Mouse (Mus musculus): ENCODE results near the gene Paqr5.

Gene Paqr5

DNA sequence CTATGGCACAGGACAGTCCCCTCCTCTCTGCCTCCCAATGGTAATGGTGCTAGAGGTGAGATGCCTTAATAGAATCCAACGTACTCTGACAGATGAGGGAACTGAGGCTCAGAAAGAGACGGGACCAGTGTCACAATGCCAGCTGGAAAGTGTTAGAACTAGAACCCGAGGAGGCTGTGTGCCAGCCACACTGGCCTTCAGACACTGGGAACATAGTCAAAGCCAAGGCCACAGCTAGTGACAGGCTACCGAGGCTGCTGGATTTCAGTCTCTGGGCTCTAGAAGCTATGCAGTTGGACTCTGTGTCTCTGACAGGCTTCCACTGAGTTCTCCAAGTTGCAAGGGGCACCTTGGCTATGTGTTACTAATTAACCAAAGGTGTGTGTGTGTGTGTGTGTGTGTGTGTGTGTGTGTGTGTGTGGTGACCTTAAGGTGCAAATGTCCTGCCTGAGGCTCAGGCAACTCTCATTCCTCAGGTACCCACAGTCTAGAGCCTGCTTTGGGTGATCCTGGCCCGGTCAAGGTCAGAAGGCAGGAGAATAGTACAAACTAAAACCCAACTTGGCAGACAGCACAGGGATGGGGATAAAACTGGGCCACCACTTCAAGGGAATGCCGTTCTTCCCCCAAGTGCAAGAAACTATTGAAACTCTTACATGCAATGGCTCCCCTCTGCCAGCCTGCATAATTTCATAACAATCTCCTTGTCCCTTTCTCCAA is 3.5 kb downstream of the Paqr5 start:
- H3K36me3 ChIP-seq (ENCODE audit: control insufficient read depth, insufficient read depth, low read length, poor library complexity, severe bottlenecking) = no peaks in the 10 kb centered on the region
- DNase-seq (ENCODE audit: low read depth, low spot score) = no peak
- H3K27me3 ChIP-seq (ENCODE audit: control insufficient read depth, insufficient read depth, low read length, poor library complexity, severe bottlenecking) = no peaks in the 10 kb centered on the region; the same call in 1 of the 2 replicates

DNA sequence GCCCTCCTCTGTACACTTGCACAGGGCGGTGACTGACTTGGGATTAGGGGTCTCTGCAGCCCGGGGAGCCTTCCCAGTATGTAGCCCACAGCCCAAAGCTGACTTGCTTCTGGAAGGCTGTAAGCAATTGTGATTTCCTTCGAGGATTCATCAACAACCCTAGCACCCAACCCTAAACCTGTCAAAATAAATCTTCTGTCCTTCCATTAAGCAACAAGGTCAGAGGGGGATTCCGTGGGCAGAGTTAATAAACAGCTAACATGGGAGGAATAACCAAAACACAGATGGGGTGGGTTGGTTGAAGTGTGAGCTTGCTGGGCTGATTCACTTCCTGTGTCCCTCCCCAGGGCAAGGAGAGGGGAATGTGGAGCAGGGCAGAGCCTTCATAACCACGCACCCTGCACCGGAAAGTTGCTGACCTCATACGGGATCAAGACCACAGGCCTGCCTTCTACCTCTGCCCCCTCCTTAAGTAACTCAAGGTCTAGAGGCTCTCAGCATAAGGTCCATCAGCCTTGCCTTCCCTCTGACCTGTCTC is 5.0 kb downstream of the Paqr5 start:
- DNase-seq (ENCODE audit: low read depth, low spot score) = no peak
- Histone ChIP-seq H3K36me3 (ENCODE audit: control insufficient read depth, insufficient read depth, low read length, poor library complexity, severe bottlenecking) (no peaks in the 10 kb centered on the region), H3K27me3 (ENCODE audit: control insufficient read depth, insufficient read depth, low read length, poor library complexity, severe bottlenecking) (no peaks in the 10 kb centered on the region; the same call in 1 of the 2 replicates)

DNA sequence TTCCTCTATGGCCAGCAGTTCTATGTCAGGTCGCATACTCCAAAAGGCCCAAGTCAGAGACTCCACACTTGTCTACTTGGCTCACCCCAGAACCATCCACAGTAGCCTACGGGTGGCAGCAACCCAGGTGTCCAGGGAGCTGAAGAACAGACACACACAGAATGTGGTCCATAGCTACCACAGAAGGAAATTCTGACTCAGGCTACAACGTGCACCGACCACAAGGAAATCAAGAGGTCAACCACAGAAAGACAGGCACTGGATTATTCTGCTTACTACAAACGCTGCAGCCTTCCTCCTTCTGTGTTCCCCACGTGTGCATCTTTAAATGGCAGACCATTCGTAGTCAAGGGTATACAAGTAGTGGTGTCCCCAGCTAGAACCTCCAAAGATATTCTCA is 6.4 kb downstream of the Paqr5 start:
- Histone ChIP-seq H3K27me3 (ENCODE audit: control insufficient read depth, insufficient read depth, low read length, poor library complexity, severe bottlenecking) (no peaks in the 10 kb centered on the region), H3K36me3 (ENCODE audit: control insufficient read depth, insufficient read depth, low read length, poor library complexity, severe bottlenecking) (no peaks in the 10 kb centered on the region)
- DNase-seq (ENCODE audit: low read depth, low spot score) = no peak

DNA sequence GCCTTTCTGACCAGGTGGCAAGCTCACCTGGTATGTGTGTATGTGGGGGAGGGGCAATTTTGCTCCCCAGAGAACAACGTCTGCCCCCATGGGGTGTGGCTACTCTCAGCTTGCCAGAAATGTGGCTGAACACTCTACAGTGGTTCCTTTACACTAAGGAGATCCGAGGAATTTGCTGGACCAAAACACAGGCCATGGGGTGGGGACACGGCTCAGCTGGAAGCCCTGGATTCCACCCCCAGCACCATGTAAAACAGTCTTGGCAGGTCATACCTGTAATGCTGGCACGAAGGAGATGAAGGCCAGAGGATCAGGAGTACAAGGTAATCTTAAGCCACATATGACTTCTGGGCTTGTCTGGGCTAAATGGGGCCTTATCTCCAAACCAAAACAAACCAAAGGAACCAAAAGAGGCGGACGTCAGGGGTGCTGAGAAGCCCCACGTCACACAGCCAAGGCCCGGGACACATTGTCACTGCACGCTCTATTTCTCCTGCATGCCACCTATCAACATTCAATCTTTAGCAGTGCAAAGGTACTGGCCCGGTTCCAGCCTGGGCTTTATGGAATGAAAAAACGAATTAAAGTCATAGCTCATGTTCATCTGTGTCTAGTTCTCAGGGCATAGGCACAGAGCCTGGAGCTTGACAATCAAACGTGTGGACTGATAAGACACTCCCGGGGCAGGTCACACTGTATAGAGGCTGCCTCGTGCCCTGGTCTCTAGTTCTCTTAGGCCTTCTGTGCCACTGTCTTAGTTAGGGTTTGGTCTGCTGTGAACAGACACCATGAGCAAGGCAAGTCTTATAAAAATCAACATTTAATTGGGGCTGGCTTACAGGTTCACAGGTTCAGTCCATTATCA is 8.2 kb downstream of the Paqr5 start:
- Histone ChIP-seq H3K27me3 (ENCODE audit: control insufficient read depth, insufficient read depth, low read length, poor library complexity, severe bottlenecking) (no peaks in the 10 kb centered on the region), H3K36me3 (ENCODE audit: control insufficient read depth, insufficient read depth, low read length, poor library complexity, severe bottlenecking) (no peaks in the 10 kb centered on the region)
- DNase-seq (ENCODE audit: low read depth, low spot score) = no peak

DNA sequence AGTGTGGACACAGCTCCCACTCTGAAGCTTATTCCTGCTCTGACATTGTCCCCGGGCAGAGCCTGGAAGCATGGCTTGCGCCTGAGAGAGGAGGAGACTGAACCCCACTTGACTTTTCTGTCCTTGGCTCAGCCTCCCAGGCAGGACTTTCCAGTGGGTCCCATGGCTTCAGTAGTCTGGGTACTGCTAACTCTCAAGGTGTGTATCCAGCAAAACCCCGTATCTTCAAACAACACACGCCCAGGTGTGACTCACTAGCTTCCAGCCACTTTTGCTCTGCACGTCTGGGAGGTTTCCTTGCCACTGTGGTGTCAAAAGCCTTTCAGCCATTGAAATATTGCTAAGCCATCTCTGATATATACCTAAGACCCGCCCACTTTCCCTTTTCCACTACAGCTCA is 9.3 kb downstream of the Paqr5 start:
- Histone ChIP-seq H3K36me3 (ENCODE audit: control insufficient read depth, insufficient read depth, low read length, poor library complexity, severe bottlenecking) (no peaks in the 10 kb centered on the region), H3K27me3 (ENCODE audit: control insufficient read depth, insufficient read depth, low read length, poor library complexity, severe bottlenecking) (no peaks in the 10 kb centered on the region)
- no peak for DNase-seq (ENCODE audit: low read depth, low spot score)

DNA sequence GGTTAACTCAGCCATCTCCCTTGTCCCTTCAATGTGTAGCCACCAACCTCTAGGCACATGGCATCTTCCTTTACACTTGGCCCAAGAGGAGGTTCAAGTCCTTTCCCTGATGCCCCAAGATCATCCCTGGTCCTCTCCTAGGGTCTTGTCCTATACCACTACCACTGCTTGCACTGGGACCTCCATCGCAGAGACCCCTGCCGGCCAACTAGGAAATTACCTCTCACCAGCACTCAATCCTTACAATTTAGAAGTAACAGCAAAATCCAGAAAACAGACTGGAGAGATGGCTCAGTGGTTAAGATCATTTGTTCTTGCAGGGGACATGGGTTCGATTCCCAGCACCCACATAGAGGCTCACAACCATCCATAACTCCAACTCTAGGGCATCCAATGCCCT is 11.2 kb downstream of the Paqr5 start:
- Histone ChIP-seq H3K36me3 (ENCODE audit: control insufficient read depth, insufficient read depth, low read length, poor library complexity, severe bottlenecking) (no peaks in the 10 kb centered on the region), H3K27me3 (ENCODE audit: control insufficient read depth, insufficient read depth, low read length, poor library complexity, severe bottlenecking) (no peaks in the 10 kb centered on the region)
- peak; percentile 11 for DNase-seq (ENCODE audit: low read depth, low spot score)

DNA sequence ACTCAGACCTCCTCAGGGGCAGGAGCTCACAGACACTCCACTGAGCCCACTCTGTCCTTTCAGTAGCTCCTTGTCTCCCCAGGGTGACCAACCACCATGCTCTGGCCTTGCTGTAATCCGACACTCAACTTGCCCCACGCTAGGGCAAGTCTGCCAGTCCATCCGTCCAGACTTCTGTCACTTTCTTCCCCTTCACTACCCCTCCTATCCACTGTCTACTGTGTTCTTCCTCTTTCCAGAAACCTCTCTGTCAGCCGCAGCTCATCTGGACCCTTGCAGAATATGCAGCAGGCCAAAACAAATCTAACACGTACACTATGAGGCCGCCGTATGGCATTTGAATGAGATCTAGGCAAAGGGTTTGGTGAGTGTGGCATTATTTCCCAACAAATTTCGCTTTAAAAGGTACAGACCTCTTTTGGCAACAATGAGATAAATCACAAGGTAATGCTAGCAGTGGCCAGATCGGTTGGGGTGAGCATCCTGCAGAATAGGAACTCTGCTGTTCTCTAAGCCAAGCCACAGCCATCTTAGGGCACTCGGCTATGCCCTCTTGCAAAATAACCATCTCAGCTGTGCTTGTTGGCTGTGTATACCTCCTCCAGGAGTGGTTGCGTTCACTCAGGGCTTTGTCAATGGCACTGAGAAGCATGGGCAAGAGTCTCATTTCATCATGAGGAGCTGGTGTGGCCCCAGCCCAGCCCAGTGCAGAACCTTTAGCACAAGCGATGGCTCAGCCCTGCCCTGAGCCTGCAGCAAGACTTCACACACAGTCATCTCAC is 13.1 kb downstream of the Paqr5 start:
- DNase-seq (ENCODE audit: low read depth, low spot score) = no peak
- H3K27me3 ChIP-seq (ENCODE audit: control insufficient read depth, insufficient read depth, low read length, poor library complexity, severe bottlenecking) = no peaks in the 10 kb centered on the region
- no peaks in the 10 kb centered on the region for H3K36me3 ChIP-seq (ENCODE audit: control insufficient read depth, insufficient read depth, low read length, poor library complexity, severe bottlenecking)

DNA sequence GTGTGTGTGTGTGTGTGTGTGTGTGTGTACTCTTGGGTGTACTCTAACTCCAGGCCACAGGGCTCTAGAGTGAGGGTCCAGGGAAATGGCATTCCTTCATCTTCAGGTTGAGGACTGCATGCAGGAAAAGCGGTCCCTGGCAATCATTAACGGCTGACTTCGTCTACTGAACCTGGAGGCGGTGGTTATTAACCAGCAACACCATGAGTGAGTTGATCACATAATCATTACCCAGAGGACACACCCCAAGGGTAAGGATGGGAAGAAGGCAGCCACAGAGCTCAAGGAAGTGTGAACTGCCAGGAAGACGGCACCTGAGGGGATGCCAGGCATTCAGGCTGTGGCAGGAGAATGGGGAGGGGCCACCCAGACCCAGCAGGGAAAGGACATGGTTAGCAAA is 18.3 kb downstream of the Paqr5 start:
- no peaks in the 10 kb centered on the region for H3K27me3 ChIP-seq (ENCODE audit: control insufficient read depth, insufficient read depth, low read length, poor library complexity, severe bottlenecking)

DNA sequence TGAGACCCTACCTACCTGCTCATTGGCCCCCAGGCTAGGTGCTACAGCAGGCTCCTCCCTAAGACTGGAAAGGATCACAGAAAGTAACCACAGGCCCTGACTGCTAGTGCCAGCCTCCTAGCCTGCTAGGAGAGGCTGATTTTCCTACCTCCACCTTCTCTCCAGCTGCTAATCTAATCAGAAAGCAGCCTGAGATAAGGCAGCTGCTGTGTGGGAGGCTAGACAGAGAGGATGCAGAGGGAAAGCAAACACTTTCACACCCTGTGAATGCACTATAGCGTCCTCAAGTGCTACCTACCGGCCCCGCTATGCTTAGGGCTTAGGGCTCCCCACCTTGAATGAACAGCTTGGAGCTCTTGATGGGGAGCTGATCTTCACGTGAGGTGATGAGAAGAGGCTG is 19.6 kb downstream of the Paqr5 start:
- DNase-seq (ENCODE audit: low read depth, low spot score) = no peak
- no peaks in the 10 kb centered on the region for H3K27me3 ChIP-seq (ENCODE audit: control insufficient read depth, insufficient read depth, low read length, poor library complexity, severe bottlenecking)
- H3K36me3 ChIP-seq (ENCODE audit: control insufficient read depth, insufficient read depth, low read length, poor library complexity, severe bottlenecking) = no peaks in the 10 kb centered on the region

More for the DNA sequence above, 18.3 kb downstream of the Paqr5 start:
- no peaks in the 10 kb centered on the region for H3K36me3 ChIP-seq (ENCODE audit: control insufficient read depth, insufficient read depth, low read length, poor library complexity, severe bottlenecking)
- DNase-seq (ENCODE audit: low read depth, low spot score) = no peak

DNA sequence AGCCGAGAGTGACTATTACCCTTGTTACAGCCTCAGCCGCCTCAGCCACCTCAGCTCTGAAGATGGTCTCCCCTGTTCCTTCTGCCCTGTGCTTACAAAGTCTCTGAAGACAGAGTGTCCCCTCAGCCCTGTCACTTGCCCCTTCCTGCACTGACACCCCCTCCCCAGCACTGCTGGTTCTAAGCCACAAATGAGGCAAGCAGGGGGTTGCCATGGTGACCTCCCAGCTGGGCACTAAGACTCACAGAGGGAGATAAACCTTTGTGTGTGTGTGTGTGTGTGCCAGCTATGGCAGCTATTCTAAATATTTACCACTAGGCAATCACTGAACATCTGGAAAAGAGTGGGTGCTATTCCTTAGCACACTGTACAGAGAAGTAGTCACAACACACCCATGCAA is 23.0 kb downstream of the Paqr5 start:
- Histone ChIP-seq H3K36me3 (ENCODE audit: control insufficient read depth, insufficient read depth, low read length, poor library complexity, severe bottlenecking) (no peaks in the 10 kb centered on the region), H3K27me3 (ENCODE audit: control insufficient read depth, insufficient read depth, low read length, poor library complexity, severe bottlenecking) (no peaks in the 10 kb centered on the region)
- DNase-seq (ENCODE audit: low read depth, low spot score) = no peak

DNA sequence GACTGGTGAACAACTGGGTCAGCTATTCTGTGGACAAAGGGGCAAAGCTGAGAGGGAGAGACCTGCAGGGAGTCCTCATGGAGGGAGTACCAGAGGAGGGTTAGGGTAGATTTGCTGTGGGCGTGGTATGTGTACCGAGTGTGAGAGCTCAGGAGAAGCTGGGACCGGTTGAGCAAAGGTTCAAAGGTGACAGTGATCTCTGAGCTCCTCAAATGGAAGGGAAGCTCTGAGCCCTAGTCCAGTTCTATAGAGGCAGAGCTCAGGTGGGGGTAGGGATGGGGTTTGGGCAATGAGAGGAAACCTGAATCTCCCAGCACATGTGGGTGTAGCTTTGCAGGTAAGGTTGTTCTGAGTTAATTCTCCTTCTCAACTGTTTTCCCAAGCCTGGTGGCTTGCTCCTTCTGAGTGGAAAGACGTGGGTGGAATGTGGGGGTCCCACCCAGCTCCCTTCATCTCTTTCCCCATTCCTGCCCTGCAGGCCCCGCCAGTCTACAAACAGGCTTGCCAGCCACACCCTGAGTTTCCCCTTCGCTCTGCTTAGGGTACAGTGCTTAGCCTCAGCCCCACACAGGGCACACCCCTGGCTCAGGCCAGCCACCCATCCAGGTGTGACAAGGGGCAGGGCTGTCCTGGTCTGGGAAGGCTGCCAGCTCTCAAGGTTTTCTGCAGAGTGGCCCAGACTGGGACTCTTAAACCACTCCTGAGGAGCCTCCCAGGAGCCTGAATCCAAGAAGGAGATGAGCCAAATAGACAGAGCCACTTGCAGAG is 26.8 kb downstream of the Paqr5 start:
- Histone ChIP-seq H3K36me3 (ENCODE audit: control insufficient read depth, insufficient read depth, low read length, poor library complexity, severe bottlenecking) (no peaks in the 10 kb centered on the region), H3K27me3 (ENCODE audit: control insufficient read depth, insufficient read depth, low read length, poor library complexity, severe bottlenecking) (no peaks in the 10 kb centered on the region)
- no peak for DNase-seq (ENCODE audit: low read depth, low spot score)

DNA sequence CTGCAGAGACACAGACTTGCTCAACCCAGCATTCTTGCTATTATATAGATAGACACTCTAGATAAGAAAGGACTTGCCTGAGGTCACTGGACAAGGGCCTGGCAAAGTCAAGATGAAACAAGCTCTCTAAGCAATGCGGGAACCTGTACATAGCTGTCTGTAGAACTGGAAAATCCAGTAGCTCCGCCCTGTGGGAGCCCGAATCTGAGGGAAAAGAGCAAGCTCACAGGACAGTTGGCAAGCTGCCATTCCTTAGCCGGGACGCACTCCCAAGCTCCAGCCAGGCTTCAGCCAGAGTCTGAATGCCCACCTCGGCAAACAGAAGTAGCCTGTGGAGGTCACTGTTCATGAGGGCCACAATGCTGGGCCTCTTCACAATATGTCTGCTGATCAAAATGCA is 28.8 kb downstream of the Paqr5 start:
- Histone ChIP-seq H3K36me3 (ENCODE audit: control insufficient read depth, insufficient read depth, low read length, poor library complexity, severe bottlenecking) (no peaks in the 10 kb centered on the region), H3K27me3 (ENCODE audit: control insufficient read depth, insufficient read depth, low read length, poor library complexity, severe bottlenecking) (no peaks in the 10 kb centered on the region)
- no peak for DNase-seq (ENCODE audit: low read depth, low spot score)

DNA sequence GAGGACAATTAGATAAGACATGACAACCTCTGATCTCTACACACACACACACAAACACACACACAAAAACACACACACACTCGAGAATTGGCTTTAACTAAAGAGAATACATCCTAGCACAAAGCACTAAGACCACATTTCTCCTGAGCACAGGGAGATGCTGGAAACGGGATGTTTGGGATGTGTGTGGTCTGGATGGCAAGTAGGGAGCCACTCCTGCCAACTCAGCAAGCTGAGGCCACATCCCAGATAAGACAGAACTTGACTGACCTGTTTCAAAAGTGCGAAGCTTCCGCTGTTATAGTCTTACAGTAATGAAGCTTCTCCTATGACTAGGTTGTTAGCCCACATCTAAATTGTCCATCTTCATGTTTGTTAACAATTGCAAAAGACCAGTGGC is 35.5 kb downstream of the Paqr5 start:
- Histone ChIP-seq H3K36me3 (ENCODE audit: control insufficient read depth, insufficient read depth, low read length, poor library complexity, severe bottlenecking) (no peaks in the 10 kb centered on the region), H3K27me3 (ENCODE audit: control insufficient read depth, insufficient read depth, low read length, poor library complexity, severe bottlenecking) (no peaks in the 10 kb centered on the region)
- no peak for DNase-seq (ENCODE audit: low read depth, low spot score)

DNA sequence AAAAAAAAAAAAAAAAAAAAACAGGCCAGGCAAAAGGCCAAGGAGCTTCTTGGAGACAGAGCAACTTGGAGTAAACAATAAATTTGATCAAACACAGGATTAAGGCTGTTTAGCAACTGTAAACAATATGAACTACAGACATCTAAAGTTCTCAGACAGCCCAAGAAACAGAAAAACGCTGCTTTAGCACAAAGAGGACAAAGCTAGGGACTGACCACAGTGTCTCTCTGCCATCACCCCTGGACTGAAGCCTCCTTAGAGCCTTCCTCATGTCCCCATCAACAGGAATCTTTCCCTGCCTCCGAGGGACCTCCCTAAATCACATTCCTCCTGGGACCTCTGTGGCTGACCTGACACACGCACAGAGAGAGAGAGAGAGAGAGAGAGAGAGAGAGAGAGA is 35.9 kb downstream of the Paqr5 start:
- H3K36me3 ChIP-seq (ENCODE audit: control insufficient read depth, insufficient read depth, low read length, poor library complexity, severe bottlenecking) = no peaks in the 10 kb centered on the region
- no peak for DNase-seq (ENCODE audit: low read depth, low spot score)
- H3K27me3 ChIP-seq (ENCODE audit: control insufficient read depth, insufficient read depth, low read length, poor library complexity, severe bottlenecking) = no peaks in the 10 kb centered on the region

Measured in splenic B cell, adult 2 months (primary cell).